Mouse (Mus musculus): Measurements from ENCODE around the gene Dnajc6.

DNA sequence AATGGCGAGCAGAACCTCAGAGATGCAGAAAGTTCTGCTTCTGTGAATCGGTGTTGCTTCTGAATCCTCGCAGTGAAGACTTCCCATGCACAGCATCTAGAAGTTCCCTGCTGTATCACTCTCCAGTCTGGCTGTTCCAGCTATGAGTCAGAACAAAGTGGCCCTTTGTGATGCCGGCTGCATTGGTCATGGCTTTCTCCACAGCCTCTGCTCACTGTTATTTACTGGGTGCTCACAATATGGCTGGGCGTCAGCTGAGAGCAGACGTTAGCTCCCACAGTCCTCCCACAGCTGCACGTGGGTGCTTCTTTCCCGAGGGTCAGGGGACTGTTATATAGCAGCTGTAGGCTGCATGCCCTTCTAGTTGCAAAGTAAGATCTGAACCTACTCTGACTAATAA is 92.5 kb downstream of the Dnajc6 start:
- TF ChIP-seq CTCF (IDR thresholded peaks at IDR 0.05; ENCODE audit: borderline replicate concordance, insufficient read depth, low read depth, low read length) (no peak), POLR2A (IDR thresholded peaks at IDR 0.05; ENCODE audit: borderline replicate concordance, insufficient read depth, low read length) (no peak)

All from cerebellum, adult 2 months (tissue).